Mouse (Mus musculus) stomach, postnatal 0 days (tissue): ENCODE results near the gene Lig3.
"Not testable (repeated sequence)": the region's sequence is repeated elsewhere in the genome, so short reads cannot be mapped to it uniquely, and the experiment has no call there.

Source experiments
- CTCF ChIP-seq: IDR thresholded peaks from 2 replicates; pipeline ENCODE4 v1.5.1; 2016; ENCODE audit warnings: antibody characterized with exemption, low read depth, mild to moderate bottlenecking, moderate library complexity
- EP300 ChIP-seq: optimal IDR thresholded peaks from 2 replicates; pipeline ENCODE3; 2016; ENCODE audit warnings: antibody characterized with exemption

- not testable (repeated sequence) for TF ChIP-seq CTCF, EP300
These were observed 51.5 kb downstream of the Lig3 start for GRCm38 (mm10) chr11:82832402-82832801.
